Mouse (Mus musculus) liver, adult 2 months (tissue): Measurements from ENCODE around the gene Gm43518. TPM values are rescaled to one million over a fixed set of nuclear protein-coding genes. Genes with fewer than 3 reads are reported as not detected.
A peak's percentile ranks its signal among the peaks of the same experiment; 100 is the strongest.

ENCODE experiments used
- DNase-seq: peaks from one replicate; pipeline ENCODE4 v3.0.0-alpha.2; 2011; ENCODE audit warnings: low read depth, low spot score; ENCODE audit errors: extremely low read depth
- H3K27ac ChIP-seq: fragments of 200-500 bp; replicated peaks from 2 replicates; pipeline ENCODE4 v1.5.1; 2012; ENCODE audit warnings: low read depth, mild to moderate bottlenecking, control low read depth, inconsistent platforms, low read length; ENCODE audit not compliant: insufficient read depth
- H3K27me3 ChIP-seq: fragments of 200-500 bp; 2 replicates; pipeline ENCODE4 v1.6.1; 2012; ENCODE audit warnings: mild to moderate bottlenecking, moderate library complexity, low read length, inconsistent platforms; ENCODE audit not compliant: control insufficient read depth, insufficient read depth
- H3K36me3 ChIP-seq: fragments of 200-500 bp; 2 replicates; pipeline ENCODE4 v1.6.1; 2012; ENCODE audit warnings: low read length, inconsistent platforms; ENCODE audit not compliant: control insufficient read depth, insufficient read depth
- H3K4me1 ChIP-seq: fragments of 200-500 bp; 2 replicates; pipeline ENCODE4 v1.6.1; 2011; ENCODE audit warnings: low read length; ENCODE audit not compliant: control insufficient read depth, insufficient read depth
- H3K4me3 ChIP-seq: fragments of 200-500 bp; 2 replicates; pipeline ENCODE4 v1.5.1; 2011; ENCODE audit warnings: low read depth, mild to moderate bottlenecking, control low read depth, low read length, moderate library complexity; ENCODE audit not compliant: insufficient read depth
- H3K79me2 ChIP-seq: fragments of 200-500 bp; 2 replicates; pipeline ENCODE4 v1.6.1; 2012; ENCODE audit warnings: inconsistent platforms, mild to moderate bottlenecking, low read length, moderate library complexity; ENCODE audit not compliant: control insufficient read depth, insufficient read depth
- H3K9ac ChIP-seq: fragments of 200-500 bp; 2 replicates; pipeline ENCODE4 v1.6.1; 2012; ENCODE audit warnings: low read depth, mild to moderate bottlenecking, control low read depth, inconsistent platforms, low read length
- CTCF ChIP-seq: fragments of 200-500 bp; IDR thresholded peaks from 2 replicates; pipeline ENCODE4 v1.5.1; 2011; ENCODE audit warnings: low read depth, low read length, control low read depth
- POLR2A ChIP-seq: fragments of 200-500 bp; IDR thresholded peaks from 2 replicates; pipeline ENCODE4 v1.6.1; 2011; ENCODE audit warnings: low read length, control low read depth; ENCODE audit not compliant: insufficient read depth; ENCODE audit errors: extremely low read depth
- WGBS: fragments of 180-500 bp; shearing (Covaris S2); methylation state at CpG from one replicate; pipeline ENCODE4 v1.1.7; 2018; 5-methylcytosine and 5-hydroxymethylcytosine counted together
- polyA plus RNA-seq: library from polyadenylated mRNA; depleted of rRNA; stranded (reverse); fragments of >200 nt; gene quantifications from 2 replicates; pipeline ENCODE4 v1.2.3, GENCODE M21; 2012
- total RNA-seq: library from RNA; depleted of rRNA; stranded (reverse); fragments of >200 nt; gene quantifications from 2 replicates; pipeline ENCODE4 v1.2.3, GENCODE M21; 2014

The Gm43518 gene
- total and polyA plus RNA-seq, 2 experiments: 0.31 to 1.2 TPM

- Histone ChIP-seq H3K27ac (no peak overlapping the region), H3K36me3 (no peaks in the 10 kb centered on the region), H3K4me3 (no peak overlapping the region), H3K79me2 (no peaks in the 10 kb centered on the region), H3K27me3 (no peaks in the 10 kb centered on the region), H3K4me1 (peaks cover 6% of the 10 kb centered on the region), H3K9ac (no peak overlapping the region)
- no peak for TF ChIP-seq POLR2A
- TF ChIP-seq CTCF: peak; percentile 40; the same call in 1 of the 2 replicates
- 65% methylated on average over 18 of the region's 18 CpGs for WGBS
- DNase-seq: no peak
Observed at GRCm38 (mm10) chr5:123933957-123934591, 6.9 kb downstream of the Gm43518 start.

GRCm38 (mm10) chr5:123935931-123936330 is 8.7 kb downstream of the Gm43518 start:
- DNase-seq: no peak
- Histone ChIP-seq H3K27me3 (no peaks in the 10 kb centered on the region), H3K9ac (no peak overlapping the region), H3K79me2 (no peaks in the 10 kb centered on the region), H3K36me3 (no peaks in the 10 kb centered on the region), H3K27ac (no peak overlapping the region), H3K4me3 (no peak overlapping the region), H3K4me1 (peaks cover 3% of the 10 kb centered on the region)
- 92% methylated on average over 5 of the region's 5 CpGs for WGBS
- TF ChIP-seq POLR2A (no peak), CTCF (no peak)

- TF ChIP-seq CTCF: no peak
- TF ChIP-seq POLR2A: no peak
- Histone ChIP-seq H3K27me3 (no peaks in the 10 kb centered on the region), H3K27ac (no peak overlapping the region), H3K4me1 (no peaks in the 10 kb centered on the region), H3K79me2 (no peaks in the 10 kb centered on the region), H3K4me3 (no peak overlapping the region), H3K36me3 (no peaks in the 10 kb centered on the region), H3K9ac (no peak overlapping the region)
- no peak for DNase-seq
- WGBS: 82% methylated on average over 5 of the region's 5 CpGs
Observed at GRCm38 (mm10) chr5:123938479-123938878, 11.3 kb downstream of the Gm43518 start.

- H3K36me3 ChIP-seq: no peaks in the 10 kb centered on the region
- no peaks in the 10 kb centered on the region for H3K27me3 ChIP-seq
- H3K9ac ChIP-seq: no peak overlapping the region
- no peaks in the 10 kb centered on the region for H3K79me2 ChIP-seq
- peaks cover 1% of the 10 kb centered on the region; the same call in 1 of the 2 replicates for H3K4me1 ChIP-seq
- no peak overlapping the region for H3K4me3 ChIP-seq
- WGBS: 71% methylated on average over 4 of the region's 4 CpGs
- H3K27ac ChIP-seq: no peak overlapping the region
- no peak for TF ChIP-seq POLR2A
- TF ChIP-seq CTCF: no peak
- no peak for DNase-seq
Observed at GRCm38 (mm10) chr5:123946546-123946945, 19.3 kb downstream of the Gm43518 start.

GRCm38 (mm10) chr5:123947041-123947761 is 20.0 kb downstream of the Gm43518 start:
- H3K79me2 ChIP-seq: no peaks in the 10 kb centered on the region
- peaks cover 5% of the 10 kb centered on the region for H3K4me1 ChIP-seq
- TF ChIP-seq CTCF (peak; percentile 62), POLR2A (no peak)
- DNase-seq: peak; percentile 65
- H3K9ac ChIP-seq: no peak overlapping the region
- H3K27me3 ChIP-seq: no peaks in the 10 kb centered on the region
- no peak overlapping the region for H3K27ac ChIP-seq
- 41% methylated on average over 7 of the region's 7 CpGs for whole genome bisulfite sequencing
- H3K36me3 ChIP-seq: no peaks in the 10 kb centered on the region
- H3K4me3 ChIP-seq: no peak overlapping the region
